Mouse (Mus musculus): ENCODE results near the gene Elfn2.

- TF ChIP-seq CTCF (IDR thresholded peaks at IDR 0.05; ENCODE audit: low read depth): no peak
- TF ChIP-seq EP300 (IDR thresholded peaks at IDR 0.05; ENCODE audit: low read depth): no peak
Observed at GRCm38 (mm10) chr15:78644606-78645005, 74.0 kb downstream of the Elfn2 start.
